Mouse (Mus musculus): ENCODE data around the gene Sfi1.

DNA sequence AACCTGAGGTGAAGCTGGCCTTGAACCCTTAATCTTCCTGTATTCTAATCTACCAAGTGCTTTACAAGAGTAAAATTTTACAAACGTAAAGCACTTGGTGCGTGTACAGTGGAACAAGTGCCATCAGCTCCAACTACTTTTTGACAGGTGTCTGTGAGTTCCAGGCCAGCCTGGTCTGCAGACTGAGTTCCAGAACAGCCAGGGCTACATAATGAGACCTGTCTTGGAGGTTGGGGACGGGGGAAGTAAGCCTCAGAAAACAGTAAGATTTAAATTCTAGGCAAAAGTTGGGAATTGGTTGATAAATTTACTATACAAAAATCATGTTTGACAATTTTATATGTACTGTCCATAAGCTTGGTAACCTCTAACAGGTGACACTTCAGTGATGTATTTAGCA lies 11.9 kb upstream of the Sfi1 start:
- TF ChIP-seq CTCF (IDR thresholded peaks at IDR 0.05; ENCODE audit: insufficient read depth, low read depth, low read length) (no peak), POLR2A (IDR thresholded peaks at IDR 0.05; ENCODE audit: insufficient read depth, low read depth, low read length) (no peak)

Data from olfactory bulb, adult 2 months (tissue).